Mouse (Mus musculus) fibroblast of lung, adult 2 months (primary cell): ENCODE measurements at regions not wholly inside any gene's neighbourhood (a gene's known extent, or its start where the extent isn't known, plus 50 kb on each side); places are given as distances from the start of the nearest gene placed in this dataset.

Experiments used
- DNase-seq: peaks from one replicate; pipeline ENCODE4 v3.0.0-alpha.2; 2011; ENCODE audit warnings: low read depth

- DNase-seq, result no peak
Measured at GRCm38 (mm10) chr1:120667776-120668175, 65.6 kb downstream of the En1 start.

GRCm38 (mm10) chr1:120683532-120684245 lies 81.5 kb downstream of the En1 start:
- DNase-seq, result no peak

GRCm38 (mm10) chr1:120685650-120686244 lies 83.5 kb downstream of the En1 start:
- DNase-seq, result no peak

- no peak for DNase-seq
Measured at GRCm38 (mm10) chr1:120691571-120691970, 89.4 kb downstream of the En1 start.

GRCm38 (mm10) chr1:120698189-120698588 lies 96.0 kb downstream of the En1 start:
- no peak for DNase-seq

- DNase-seq, result no peak
Measured at GRCm38 (mm10) chr1:120704201-120704600, 102.0 kb downstream of the En1 start.

- DNase-seq, result no peak
Measured at GRCm38 (mm10) chr1:120706011-120706410, 103.8 kb downstream of the En1 start.

- DNase-seq, result no peak
Measured at GRCm38 (mm10) chr1:120708511-120708910, 106.3 kb downstream of the En1 start.

- DNase-seq, result no peak
Measured at GRCm38 (mm10) chr1:120715105-120715877, 113.1 kb downstream of the En1 start.

- DNase-seq, result no peak
Measured at GRCm38 (mm10) chr1:120726777-120727176, 124.6 kb downstream of the En1 start.

- peak; percentile 8 for DNase-seq
Measured at GRCm38 (mm10) chr1:120727427-120727826, 125.2 kb downstream of the En1 start.

GRCm38 (mm10) chr1:120732003-120732402 lies 129.8 kb downstream of the En1 start:
- DNase-seq, result no peak

- DNase-seq, result no peak
Measured at GRCm38 (mm10) chr1:120733683-120734082, 131.5 kb downstream of the En1 start.

- DNase-seq, result no peak
Measured at GRCm38 (mm10) chr1:120734846-120735245, 132.6 kb downstream of the En1 start.

GRCm38 (mm10) chr1:120739499-120739898 lies 137.3 kb downstream of the En1 start:
- no peak for DNase-seq

GRCm38 (mm10) chr1:120741091-120741740 lies 139.0 kb downstream of the En1 start:
- no peak for DNase-seq

- no peak for DNase-seq
Measured at GRCm38 (mm10) chr1:120748963-120749362, 146.7 kb downstream of the En1 start.

GRCm38 (mm10) chr1:120753406-120753805 lies 151.2 kb downstream of the En1 start:
- DNase-seq, result no peak

GRCm38 (mm10) chr1:120754337-120754736 lies 152.1 kb downstream of the En1 start:
- no peak for DNase-seq

GRCm38 (mm10) chr1:120757283-120757821 lies 155.1 kb downstream of the En1 start:
- DNase-seq, result peak; percentile 86

GRCm38 (mm10) chr1:120758172-120758571 lies 156.0 kb downstream of the En1 start:
- DNase-seq, result peak; percentile 82

GRCm38 (mm10) chr1:120758762-120759161 lies 156.5 kb downstream of the En1 start:
- peak; percentile 79 for DNase-seq
